Mouse (Mus musculus): Measurements from ENCODE around the gene Rgs19.

Gene Rgs19

DNA sequence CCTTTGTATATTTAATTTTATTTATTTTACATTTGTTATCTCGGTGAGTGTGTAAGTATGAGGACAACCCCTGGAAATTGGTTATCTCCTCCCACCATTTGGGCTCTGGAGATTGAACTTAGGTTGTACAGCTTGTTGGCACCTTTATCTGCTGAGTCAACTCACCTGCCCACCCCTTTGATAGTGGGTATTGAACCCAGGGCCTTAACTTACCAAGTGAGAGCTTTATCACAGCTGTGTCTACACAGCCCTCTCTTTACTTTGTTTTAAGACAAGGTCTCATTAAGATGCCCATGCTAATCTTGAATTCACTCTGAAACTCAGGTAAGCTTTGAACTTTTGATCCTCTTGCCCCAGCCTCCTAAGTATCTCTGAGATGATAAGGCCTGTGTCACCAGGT lies 11.8 kb downstream of the Rgs19 start:
- no peak for DNase-seq

- peak; percentile 48 for DNase-seq
Measured at GRCm38 (mm10) chr2:181680716-181681117, 13.1 kb downstream of the Rgs19 start.

DNA sequence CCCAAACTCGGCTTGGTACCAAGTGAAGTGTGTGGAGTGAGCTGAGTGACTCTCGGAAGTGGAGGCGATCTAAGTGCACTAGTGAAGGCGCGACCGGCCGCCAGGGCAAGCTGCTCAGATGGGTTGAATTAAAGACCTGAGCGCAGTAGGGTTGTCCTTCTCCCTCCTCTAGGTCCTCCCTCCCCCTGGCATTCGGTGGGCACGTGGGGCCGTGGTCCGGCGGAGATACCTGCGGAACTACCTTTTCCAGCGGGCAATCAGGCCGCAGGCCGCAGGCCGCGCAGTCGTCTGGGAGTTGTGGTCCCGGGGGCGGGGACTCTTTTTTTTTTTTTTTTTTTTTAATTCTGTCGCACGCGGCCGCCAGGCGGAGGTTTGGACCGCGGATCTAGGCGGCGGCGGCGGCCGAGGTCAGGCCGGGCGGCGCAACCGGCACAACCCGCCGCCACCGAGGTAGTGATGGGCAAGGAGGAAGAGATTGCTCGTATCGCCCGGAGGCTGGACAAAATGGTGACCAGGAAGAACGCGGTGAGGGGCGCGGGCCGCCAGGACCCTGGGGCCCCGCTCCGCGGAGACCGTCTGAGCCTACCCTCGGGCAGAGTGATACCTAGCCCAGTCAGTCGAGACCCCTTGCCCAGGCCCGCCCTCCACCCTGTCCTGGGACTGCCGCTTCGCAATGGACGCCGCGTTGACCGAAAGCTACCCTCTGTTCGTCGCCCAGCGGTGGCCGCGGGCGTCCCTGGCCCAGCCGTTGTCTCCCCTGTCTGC lies 13.6 kb downstream of the Rgs19 start, which contains the start of gene Tcea2:
Tcea2 (plus strand) TSS at position 360 of the 765 bp plus-strand sequence.
- DNase-seq = peak; percentile 78

DNA sequence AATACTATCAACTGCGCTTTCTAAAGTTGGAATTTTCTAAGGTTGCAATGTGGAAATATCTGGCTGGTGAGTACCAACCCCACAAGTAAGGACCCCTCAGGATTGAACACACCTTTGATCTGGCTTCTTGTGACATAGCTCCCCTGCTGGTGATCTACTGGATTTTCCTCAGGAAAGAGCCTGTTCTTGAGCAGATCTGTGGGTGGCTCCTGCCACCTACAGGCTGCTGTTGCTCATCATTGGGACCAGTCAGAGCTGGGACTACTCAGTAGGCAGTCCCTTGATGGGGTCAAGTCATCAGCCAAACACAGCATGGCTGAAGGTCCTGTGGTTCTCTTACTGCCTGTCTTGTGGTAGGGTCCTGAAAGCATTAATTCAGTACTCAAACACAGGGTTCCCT lies 15.0 kb downstream of the Rgs19 start:
- peak; percentile 61 for DNase-seq

DNA sequence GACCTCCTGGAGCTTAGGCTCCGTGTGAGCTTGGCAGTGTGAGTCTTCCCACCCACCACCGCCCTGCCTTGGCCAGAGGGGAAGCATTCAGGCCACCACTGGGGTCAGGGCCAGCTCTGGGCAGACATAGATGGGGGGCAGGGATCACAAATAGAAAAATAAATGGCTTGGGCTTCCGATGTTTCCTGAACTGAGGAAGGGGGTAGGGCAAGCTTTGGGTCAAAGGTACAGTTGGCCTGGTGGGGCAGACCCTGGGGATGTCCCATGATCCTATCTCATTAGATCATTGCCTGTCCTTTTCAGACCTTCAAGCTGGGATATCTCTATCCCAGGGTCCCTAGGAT lies 16.1 kb downstream of the Rgs19 start:
- DNase-seq = no peak

DNA sequence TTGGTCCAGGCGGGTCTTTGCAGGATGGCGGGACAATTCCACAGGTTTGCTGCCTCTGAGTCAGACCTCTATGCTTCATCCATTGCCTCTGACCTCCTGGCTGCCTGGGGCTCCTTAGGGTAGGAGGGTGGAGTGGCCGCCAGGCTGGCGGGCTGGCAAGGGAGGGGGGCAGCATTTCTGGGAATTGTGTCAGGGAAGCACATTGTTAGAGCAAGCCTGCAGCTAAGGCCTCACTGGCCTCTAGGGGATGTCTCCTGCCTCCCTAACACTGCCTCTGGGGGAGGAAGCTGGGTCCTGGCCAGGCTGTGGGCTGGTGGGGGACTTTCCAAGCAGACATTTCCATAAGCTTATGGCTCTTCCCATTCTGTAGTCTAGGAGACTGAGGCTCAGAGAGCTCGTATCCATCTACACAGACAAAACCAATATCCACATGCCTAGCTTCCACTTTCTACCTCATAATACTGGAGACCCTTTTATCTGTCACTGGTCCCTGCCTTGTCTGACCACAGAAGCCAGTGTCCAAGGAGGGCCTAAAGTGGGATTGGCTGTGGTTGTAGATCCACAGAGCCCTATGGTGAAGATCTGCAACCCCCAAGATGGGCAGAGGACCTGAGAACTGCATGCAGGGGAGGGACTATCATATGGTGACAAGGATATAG lies 16.6 kb downstream of the Rgs19 start:
- no peak for DNase-seq

- DNase-seq = no peak
Measured at GRCm38 (mm10) chr2:181676424-181676823, 17.4 kb downstream of the Rgs19 start.

GRCm38 (mm10) chr2:181675454-181675853 lies 18.3 kb downstream of the Rgs19 start:
- peak; percentile 35 for DNase-seq

GRCm38 (mm10) chr2:181674934-181675333 lies 18.8 kb downstream of the Rgs19 start:
- no peak for DNase-seq

- DNase-seq = no peak
Measured at GRCm38 (mm10) chr2:181673501-181673900, 20.3 kb downstream of the Rgs19 start.

DNA sequence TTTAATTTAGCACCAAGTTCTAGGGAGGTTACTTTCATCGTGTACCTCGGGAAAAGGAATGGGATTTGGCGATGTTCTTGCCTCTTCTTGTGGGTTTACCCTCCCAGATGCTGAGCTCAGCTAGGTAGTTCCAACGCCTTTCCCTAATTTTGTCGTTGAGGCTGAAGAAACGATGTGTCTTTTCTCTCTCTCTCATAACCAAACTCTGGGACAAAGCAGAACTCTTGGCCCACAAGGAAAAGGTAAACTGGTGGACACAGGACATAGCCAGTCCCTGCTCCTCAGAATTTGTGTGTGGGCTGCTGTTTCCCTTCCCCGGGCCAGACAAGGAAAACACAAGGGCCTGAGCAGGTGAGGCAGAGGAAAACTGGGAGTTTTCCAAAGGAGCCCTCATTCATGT lies 21.8 kb downstream of the Rgs19 start:
- DNase-seq = no peak

- DNase-seq = no peak
Measured at GRCm38 (mm10) chr2:181671326-181671725, 22.5 kb downstream of the Rgs19 start, which contains the start of gene Sox18. Gene Sox18 (minus strand): TSS chr2:181671640.

GRCm38 (mm10) chr2:181670913-181671311 lies 22.9 kb downstream of the Rgs19 start:
- no peak for DNase-seq

GRCm38 (mm10) chr2:181670285-181670912 lies 23.4 kb downstream of the Rgs19 start:
- DNase-seq = no peak

GRCm38 (mm10) chr2:181663298-181663630 lies 30.5 kb downstream of the Rgs19 start:
- no peak for DNase-seq

- DNase-seq = no peak
Measured at GRCm38 (mm10) chr2:181662620-181663297, 31.0 kb downstream of the Rgs19 start.

GRCm38 (mm10) chr2:181659609-181660055 lies 34.1 kb downstream of the Rgs19 start:
- DNase-seq = peak; percentile 76

- no peak for DNase-seq
Measured at GRCm38 (mm10) chr2:181658930-181659555, 34.7 kb downstream of the Rgs19 start.

DNA sequence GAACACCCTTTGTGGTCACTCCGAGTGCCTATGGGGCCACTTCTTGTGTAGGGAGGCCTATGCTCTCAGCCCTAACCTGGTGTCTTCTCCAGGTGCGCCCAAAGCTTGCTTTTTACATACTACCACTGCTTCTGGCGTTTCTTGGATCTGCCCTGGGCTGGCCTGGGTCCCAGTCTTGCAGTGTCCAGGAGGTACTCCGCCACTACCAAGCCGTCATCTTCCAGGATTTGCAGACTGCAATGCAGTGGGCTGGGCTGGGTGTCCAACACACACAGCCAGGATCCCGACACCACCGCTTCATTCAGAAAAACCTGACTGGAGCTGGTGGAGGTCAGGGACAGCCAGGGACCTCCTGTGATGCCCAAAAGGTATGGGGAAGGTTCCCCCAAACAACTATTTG lies 35.2 kb downstream of the Rgs19 start:
- DNase-seq = no peak

DNA sequence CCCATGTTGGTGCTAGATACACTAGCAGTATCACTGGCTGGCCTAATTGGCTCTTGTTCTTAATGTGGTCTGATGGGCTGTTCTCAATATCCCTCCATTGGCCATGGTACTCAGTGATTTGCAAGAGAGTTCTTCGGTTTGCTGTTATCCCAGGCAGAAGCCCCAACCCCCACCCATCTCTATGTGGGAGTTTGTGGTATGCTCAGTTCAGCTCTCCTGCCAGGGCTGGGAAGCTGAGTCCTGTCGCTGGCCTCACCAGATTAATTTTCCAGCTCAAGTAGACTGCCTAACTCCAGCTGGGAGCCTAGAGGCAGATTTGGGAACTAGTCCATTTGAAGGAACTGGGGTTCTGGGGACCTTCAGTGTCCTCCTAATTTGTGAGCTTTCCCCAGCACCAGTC lies 36.3 kb downstream of the Rgs19 start:
- no peak for DNase-seq

GRCm38 (mm10) chr2:181656734-181657133 lies 37.0 kb downstream of the Rgs19 start, which contains the start of gene Gm29797:
Gene Gm29797 (plus strand): TSS chr2:181657034.
- DNase-seq = no peak

DNA sequence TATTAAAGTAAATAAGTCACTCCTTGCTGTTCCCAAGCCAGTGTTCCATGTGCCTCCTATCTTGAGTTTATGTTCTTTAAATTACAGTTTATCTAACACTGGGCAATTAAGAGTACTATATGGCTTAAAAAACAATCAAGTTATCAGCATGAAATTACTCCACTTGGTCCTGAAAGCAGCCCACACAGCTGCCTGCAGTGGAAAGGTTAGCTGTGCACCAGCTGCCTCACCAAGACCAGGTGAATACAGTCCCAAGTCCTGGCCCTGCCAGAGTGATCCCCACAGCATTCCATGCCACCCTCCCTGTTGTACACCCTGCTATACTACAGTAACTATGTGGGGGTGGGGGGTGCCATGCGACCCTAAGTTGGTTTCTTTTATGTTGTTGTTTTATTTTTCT lies 40.3 kb downstream of the Rgs19 start:
- no peak for DNase-seq

GRCm38 (mm10) chr2:181653065-181653464 lies 40.7 kb downstream of the Rgs19 start:
- no peak for DNase-seq
